Mouse (Mus musculus): ENCODE data around the gene Rbm15b. TPM values are rescaled to one million over a fixed set of nuclear protein-coding genes. Genes with fewer than 3 reads are reported as not detected.

The Rbm15b gene
- polyA plus RNA-seq, 1 experiment = 27.5 TPM

DNA sequence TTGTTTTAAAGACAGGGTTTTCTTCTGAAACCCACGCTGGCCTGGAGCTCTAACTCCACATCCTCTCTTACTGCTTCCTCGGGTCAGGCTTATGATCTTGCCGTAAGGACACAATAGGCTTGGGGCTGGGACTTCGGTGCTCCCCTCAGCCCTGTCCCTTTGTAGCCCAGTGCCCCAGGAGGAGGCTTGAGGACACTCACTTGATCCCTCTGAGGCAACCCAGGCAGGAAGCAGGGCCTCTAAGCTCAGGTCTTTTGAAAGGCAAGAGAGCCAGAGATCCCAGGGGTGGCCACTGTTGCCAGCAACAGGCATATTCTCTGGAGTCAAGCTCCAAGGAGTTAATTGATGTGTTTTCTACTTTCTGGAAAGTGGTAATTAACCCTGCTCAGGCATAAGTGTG, 7.8 kb downstream of the Rbm15b start:
- WGBS = 92% methylated on average over 4 of the region's 4 CpGs
- H3K36me3 ChIP-seq (ENCODE audit: control insufficient read depth, insufficient read depth, low read length) = peaks cover 57% of the 10 kb centered on the region

GRCm38 (mm10) chr9:106876666-106877065, 10.6 kb downstream of the Rbm15b start:
- peaks cover 66% of the 10 kb centered on the region for H3K36me3 ChIP-seq (ENCODE audit: control insufficient read depth, insufficient read depth, low read length)
- 98% methylated on average over 3 of the region's 3 CpGs for WGBS
- no peak overlapping the region for H3K27ac ChIP-seq (ENCODE audit: control insufficient read depth, insufficient read depth, low read length)
- no peaks in the 10 kb centered on the region for H3K27me3 ChIP-seq (ENCODE audit: control insufficient read depth, insufficient read depth, low read length)
- DNase-seq = no peak
- TF ChIP-seq CTCF (IDR thresholded peaks at IDR 0.05; ENCODE audit: borderline replicate concordance, control insufficient read depth, extremely low read depth, insufficient read depth, low read length, poor library complexity) (no peak), POLR2A (IDR thresholded peaks at IDR 0.05; ENCODE audit: control insufficient read depth, extremely low read depth, insufficient read depth, low read length, poor library complexity) (no peak)
- H3K4me3 ChIP-seq (ENCODE audit: control insufficient read depth, insufficient read depth, low read length) = no peak overlapping the region
- H3K4me1 ChIP-seq (replicated peaks; ENCODE audit: control insufficient read depth, insufficient read depth, low read length) = no peaks in the 10 kb centered on the region

More for the DNA sequence above, 7.8 kb downstream of the Rbm15b start:
- no peak overlapping the region for H3K27ac ChIP-seq (ENCODE audit: control insufficient read depth, insufficient read depth, low read length)
- TF ChIP-seq POLR2A (IDR thresholded peaks at IDR 0.05; ENCODE audit: control insufficient read depth, extremely low read depth, insufficient read depth, low read length, poor library complexity) (no peak), CTCF (IDR thresholded peaks at IDR 0.05; ENCODE audit: borderline replicate concordance, control insufficient read depth, extremely low read depth, insufficient read depth, low read length, poor library complexity) (no peak)
- no peak for DNase-seq
- no peak overlapping the region for H3K4me3 ChIP-seq (ENCODE audit: control insufficient read depth, insufficient read depth, low read length)
- H3K4me1 ChIP-seq (replicated peaks; ENCODE audit: control insufficient read depth, insufficient read depth, low read length) = peaks cover 10% of the 10 kb centered on the region
- no peaks in the 10 kb centered on the region for H3K27me3 ChIP-seq (ENCODE audit: control insufficient read depth, insufficient read depth, low read length)

DNA sequence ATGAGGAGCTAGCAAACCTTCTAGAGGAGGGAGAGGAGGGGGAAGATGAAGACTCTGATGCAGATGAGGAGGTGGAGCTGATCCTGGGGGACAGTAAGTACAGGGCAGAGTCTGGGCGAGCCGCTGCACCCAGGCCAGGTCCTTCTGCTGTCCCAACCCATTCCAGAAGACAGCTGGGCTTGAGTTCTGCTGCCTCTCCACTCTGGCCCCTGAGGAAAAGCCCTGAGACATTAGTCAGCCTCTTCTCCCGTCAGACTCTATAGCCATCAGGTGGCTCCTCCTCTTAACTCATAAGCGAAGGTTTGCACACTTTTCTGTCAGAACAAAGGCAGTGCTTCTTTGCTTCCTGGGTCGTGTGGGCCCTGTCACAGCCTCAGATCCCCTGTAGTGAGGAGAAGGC, 13.0 kb downstream of the Rbm15b start:
- no peaks in the 10 kb centered on the region for H3K27me3 ChIP-seq (ENCODE audit: control insufficient read depth, insufficient read depth, low read length)
- no peaks in the 10 kb centered on the region for H3K4me1 ChIP-seq (replicated peaks; ENCODE audit: control insufficient read depth, insufficient read depth, low read length)
- TF ChIP-seq POLR2A (IDR thresholded peaks at IDR 0.05; ENCODE audit: control insufficient read depth, extremely low read depth, insufficient read depth, low read length, poor library complexity) (no peak), CTCF (IDR thresholded peaks at IDR 0.05; ENCODE audit: borderline replicate concordance, control insufficient read depth, extremely low read depth, insufficient read depth, low read length, poor library complexity) (no peak)
- no peak for DNase-seq
- no peak overlapping the region for H3K4me3 ChIP-seq (ENCODE audit: control insufficient read depth, insufficient read depth, low read length)
- no peak overlapping the region for H3K27ac ChIP-seq (ENCODE audit: control insufficient read depth, insufficient read depth, low read length)
- 96% methylated on average over 5 of the region's 5 CpGs for WGBS
- peaks cover 55% of the 10 kb centered on the region for H3K36me3 ChIP-seq (ENCODE audit: control insufficient read depth, insufficient read depth, low read length)

DNA sequence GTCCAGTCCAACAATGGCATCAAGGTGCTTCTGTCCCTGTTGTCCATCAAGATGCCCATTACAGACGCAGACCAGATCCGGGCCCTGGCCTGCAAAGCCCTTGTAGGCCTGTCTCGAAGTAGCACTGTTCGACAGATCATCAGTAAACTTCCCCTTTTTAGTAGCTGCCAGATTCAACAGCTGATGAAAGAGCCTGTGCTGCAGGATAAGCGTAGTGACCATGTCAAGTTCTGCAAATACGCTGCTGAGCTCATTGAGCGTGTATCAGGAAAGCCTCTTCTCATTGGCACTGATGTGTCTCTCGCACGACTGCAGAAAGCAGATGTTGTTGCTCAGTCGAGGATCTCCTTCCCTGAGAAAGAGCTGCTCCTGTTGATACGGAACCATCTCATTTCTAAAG, 29.2 kb downstream of the Rbm15b start:
- Histone ChIP-seq H3K4me1 (replicated peaks; ENCODE audit: control insufficient read depth, insufficient read depth, low read length) (no peaks in the 10 kb centered on the region), H3K27me3 (ENCODE audit: control insufficient read depth, insufficient read depth, low read length) (no peaks in the 10 kb centered on the region), H3K27ac (ENCODE audit: control insufficient read depth, insufficient read depth, low read length) (no peak overlapping the region), H3K4me3 (ENCODE audit: control insufficient read depth, insufficient read depth, low read length) (no peak overlapping the region), H3K36me3 (ENCODE audit: control insufficient read depth, insufficient read depth, low read length) (peaks cover 64% of the 10 kb centered on the region)
- WGBS = 80% methylated on average over 11 of the region's 11 CpGs
- no peak for DNase-seq
- no peak for TF ChIP-seq POLR2A (IDR thresholded peaks at IDR 0.05; ENCODE audit: control insufficient read depth, extremely low read depth, insufficient read depth, low read length, poor library complexity)
- no peak for TF ChIP-seq CTCF (IDR thresholded peaks at IDR 0.05; ENCODE audit: borderline replicate concordance, control insufficient read depth, extremely low read depth, insufficient read depth, low read length, poor library complexity)

DNA sequence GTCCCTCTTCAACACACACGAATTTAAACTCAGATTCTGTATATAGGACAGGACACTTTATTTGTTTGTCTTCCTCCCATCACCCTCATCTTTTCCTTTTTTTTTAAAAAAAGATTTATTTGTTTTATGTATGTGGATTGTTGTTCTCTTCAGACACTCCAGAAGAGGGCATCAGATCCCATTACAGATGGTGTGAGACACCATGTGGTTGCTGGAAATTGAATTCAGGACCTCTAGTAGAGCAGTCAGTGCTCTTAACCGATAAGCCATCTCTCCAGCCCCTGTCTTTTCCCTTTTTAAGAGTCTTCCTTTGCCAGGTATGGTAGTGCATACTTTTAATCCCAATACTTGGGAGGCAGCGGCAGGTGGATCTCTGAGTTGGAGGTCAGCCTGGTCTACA, 30.6 kb downstream of the Rbm15b start:
- TF ChIP-seq POLR2A (IDR thresholded peaks at IDR 0.05; ENCODE audit: control insufficient read depth, extremely low read depth, insufficient read depth, low read length, poor library complexity) (no peak), CTCF (IDR thresholded peaks at IDR 0.05; ENCODE audit: borderline replicate concordance, control insufficient read depth, extremely low read depth, insufficient read depth, low read length, poor library complexity) (no peak)
- DNase-seq = no peak
- no peaks in the 10 kb centered on the region for H3K27me3 ChIP-seq (ENCODE audit: control insufficient read depth, insufficient read depth, low read length)
- H3K27ac ChIP-seq (ENCODE audit: control insufficient read depth, insufficient read depth, low read length) = no peak overlapping the region
- H3K36me3 ChIP-seq (ENCODE audit: control insufficient read depth, insufficient read depth, low read length) = peaks cover 68% of the 10 kb centered on the region
- no peak overlapping the region for H3K4me3 ChIP-seq (ENCODE audit: control insufficient read depth, insufficient read depth, low read length)
- H3K4me1 ChIP-seq (replicated peaks; ENCODE audit: control insufficient read depth, insufficient read depth, low read length) = no peaks in the 10 kb centered on the region
- 86% methylated on average over 3 of the region's 3 CpGs for WGBS

DNA sequence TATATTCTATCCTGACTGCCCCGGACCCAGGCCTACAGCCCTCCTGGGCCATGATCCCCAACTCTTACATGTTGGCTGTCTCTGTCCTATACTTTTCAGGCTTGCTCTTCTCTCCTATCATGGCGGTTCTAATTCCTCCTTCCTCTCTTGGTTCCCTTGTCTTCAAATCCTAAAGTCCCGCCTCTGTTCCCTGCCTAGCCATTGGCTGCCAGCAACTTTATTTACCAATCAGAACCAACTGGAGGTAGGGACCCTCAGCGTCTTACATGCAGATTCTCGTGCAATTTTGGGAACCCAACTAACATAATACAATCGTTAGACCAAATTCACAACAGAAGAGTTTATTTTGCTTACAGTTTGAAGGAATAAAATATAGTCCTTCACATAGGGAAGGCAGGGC, 44.4 kb downstream of the Rbm15b start:
- 94% methylated on average over 6 of the region's 6 CpGs for WGBS
- H3K27me3 ChIP-seq (ENCODE audit: control insufficient read depth, insufficient read depth, low read length) = no peaks in the 10 kb centered on the region
- TF ChIP-seq POLR2A (IDR thresholded peaks at IDR 0.05; ENCODE audit: control insufficient read depth, extremely low read depth, insufficient read depth, low read length, poor library complexity) (no peak), CTCF (IDR thresholded peaks at IDR 0.05; ENCODE audit: borderline replicate concordance, control insufficient read depth, extremely low read depth, insufficient read depth, low read length, poor library complexity) (no peak)
- H3K4me3 ChIP-seq (ENCODE audit: control insufficient read depth, insufficient read depth, low read length) = no peak overlapping the region
- DNase-seq = no peak
- H3K36me3 ChIP-seq (ENCODE audit: control insufficient read depth, insufficient read depth, low read length) = peaks cover 72% of the 10 kb centered on the region
- H3K4me1 ChIP-seq (replicated peaks; ENCODE audit: control insufficient read depth, insufficient read depth, low read length) = no peaks in the 10 kb centered on the region
- H3K27ac ChIP-seq (ENCODE audit: control insufficient read depth, insufficient read depth, low read length) = no peak overlapping the region

GRCm38 (mm10) chr9:106840569-106840968, 46.7 kb downstream of the Rbm15b start:
- no peak for TF ChIP-seq CTCF (IDR thresholded peaks at IDR 0.05; ENCODE audit: borderline replicate concordance, control insufficient read depth, extremely low read depth, insufficient read depth, low read length, poor library complexity)
- no peak for TF ChIP-seq POLR2A (IDR thresholded peaks at IDR 0.05; ENCODE audit: control insufficient read depth, extremely low read depth, insufficient read depth, low read length, poor library complexity)
- Histone ChIP-seq H3K4me3 (ENCODE audit: control insufficient read depth, insufficient read depth, low read length) (no peak overlapping the region), H3K4me1 (replicated peaks; ENCODE audit: control insufficient read depth, insufficient read depth, low read length) (no peaks in the 10 kb centered on the region), H3K27me3 (ENCODE audit: control insufficient read depth, insufficient read depth, low read length) (no peaks in the 10 kb centered on the region), H3K36me3 (ENCODE audit: control insufficient read depth, insufficient read depth, low read length) (peaks cover 72% of the 10 kb centered on the region), H3K27ac (ENCODE audit: control insufficient read depth, insufficient read depth, low read length) (no peak overlapping the region)
- DNase-seq = no peak
- WGBS = 98% methylated on average over 1 of the region's 1 CpGs

Other genes starting within 250 kb of the Rbm15b start
- 0.19 and 0.34 TPM in 2 replicates for gene Grm2, start 231.3 kb downstream of the Rbm15b start, polyA plus RNA-seq (2012; rRNA removed)
- gene Tex264, start 201.5 kb downstream of the Rbm15b start, polyA plus RNA-seq (2012; rRNA removed) = 91.8 and 104 TPM in 2 replicates
- gene Rad54l2, start 98.2 kb downstream of the Rbm15b start, polyA plus RNA-seq (2012; rRNA removed) = 53.0 and 78.2 TPM in 2 replicates
- gene Dcaf1, start 65.6 kb downstream of the Rbm15b start, polyA plus RNA-seq (2012; rRNA removed) = 26.1 and 27.0 TPM in 2 replicates
- 11.6 and 12.5 TPM in 2 replicates for gene Manf, start 4.6 kb upstream of the Rbm15b start, polyA plus RNA-seq (2012; rRNA removed)